Mouse (Mus musculus) thymus, postnatal 25 days (tissue): ENCODE data around the gene Hpca.
A peak's percentile ranks its signal among the peaks of the same experiment; 100 is the strongest.

Experiments
- DNase-seq: peaks from one replicate; pipeline ENCODE4 v3.0.0; 2022

Gene Hpca

GRCm38 (mm10) chr4:129106073-129106472 is 15.8 kb downstream of the Hpca start:
- DNase-seq: no peak

GRCm38 (mm10) chr4:129105356-129105755 is 16.5 kb downstream of the Hpca start, which contains the start of gene Tmem54:
Gene Tmem54, plus strand, starts transcription at chr4:129105548.
- DNase-seq: no peak

GRCm38 (mm10) chr4:129102133-129102829 is 19.6 kb downstream of the Hpca start:
- DNase-seq: no peak

GRCm38 (mm10) chr4:129097006-129097405 is 24.8 kb downstream of the Hpca start:
- DNase-seq: no peak

- DNase-seq: no peak
These were observed 26.6 kb downstream of the Hpca start for GRCm38 (mm10) chr4:129095276-129095675.

- no peak for DNase-seq
These were observed 34.0 kb downstream of the Hpca start for GRCm38 (mm10) chr4:129087850-129088249.

- DNase-seq: peak; percentile 70
These were observed 35.8 kb downstream of the Hpca start for GRCm38 (mm10) chr4:129086078-129086477.

GRCm38 (mm10) chr4:129084896-129085295 is 36.9 kb downstream of the Hpca start:
- DNase-seq: no peak

- peak; percentile 69 for DNase-seq
These were observed 39.3 kb downstream of the Hpca start for GRCm38 (mm10) chr4:129082379-129083115.

- no peak for DNase-seq
These were observed 39.9 kb downstream of the Hpca start for GRCm38 (mm10) chr4:129081939-129082338.

GRCm38 (mm10) chr4:129081512-129081911 is 40.3 kb downstream of the Hpca start:
- no peak for DNase-seq

- DNase-seq: no peak
These were observed 40.8 kb downstream of the Hpca start for GRCm38 (mm10) chr4:129081041-129081440.

GRCm38 (mm10) chr4:129079126-129079525 is 42.7 kb downstream of the Hpca start:
- no peak for DNase-seq

- DNase-seq: no peak
These were observed 53.0 kb downstream of the Hpca start for GRCm38 (mm10) chr4:129068848-129069247.

- no peak for DNase-seq
These were observed 54.0 kb downstream of the Hpca start for GRCm38 (mm10) chr4:129067638-129068415.

GRCm38 (mm10) chr4:129065688-129066236 is 56.1 kb downstream of the Hpca start:
- no peak for DNase-seq

GRCm38 (mm10) chr4:129062281-129063075 is 59.4 kb downstream of the Hpca start:
- no peak for DNase-seq
